Mouse (Mus musculus): ENCODE data around the gene Atg7. TPM values are rescaled to one million over a fixed set of nuclear protein-coding genes. Genes with fewer than 3 reads are reported as not detected.

Atg7 gene
- total RNA-seq, 4 experiments from 2014 or later, result 11.5 to 13.1 (median 12.2) TPM

DNA sequence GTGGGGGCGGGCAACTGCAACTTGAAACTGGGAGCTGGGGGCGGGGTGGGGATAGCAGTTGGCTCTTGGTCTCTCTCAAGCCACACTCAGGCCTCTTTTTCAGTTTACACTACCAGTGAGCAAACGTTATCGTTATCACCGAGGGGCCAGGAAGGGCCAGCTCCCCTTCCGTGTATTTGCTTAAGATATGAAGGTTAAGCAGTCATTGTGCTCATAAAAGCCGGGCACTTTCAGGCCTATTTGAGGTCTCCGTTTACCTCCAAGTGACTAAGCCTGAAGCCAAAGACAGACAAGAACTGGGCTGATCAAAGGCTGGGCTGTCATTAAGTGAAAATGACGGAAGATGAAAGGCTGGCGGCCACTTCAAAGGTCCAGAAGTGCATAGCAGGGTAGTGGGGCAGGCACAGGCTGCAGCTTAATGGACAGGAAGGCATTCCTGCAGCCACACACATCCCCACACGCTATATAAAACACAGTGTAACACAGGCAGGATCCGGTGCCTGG lies 258.5 kb downstream of the Atg7 start:
- no peak for DNase-seq (ENCODE audit: low spot score)

DNA sequence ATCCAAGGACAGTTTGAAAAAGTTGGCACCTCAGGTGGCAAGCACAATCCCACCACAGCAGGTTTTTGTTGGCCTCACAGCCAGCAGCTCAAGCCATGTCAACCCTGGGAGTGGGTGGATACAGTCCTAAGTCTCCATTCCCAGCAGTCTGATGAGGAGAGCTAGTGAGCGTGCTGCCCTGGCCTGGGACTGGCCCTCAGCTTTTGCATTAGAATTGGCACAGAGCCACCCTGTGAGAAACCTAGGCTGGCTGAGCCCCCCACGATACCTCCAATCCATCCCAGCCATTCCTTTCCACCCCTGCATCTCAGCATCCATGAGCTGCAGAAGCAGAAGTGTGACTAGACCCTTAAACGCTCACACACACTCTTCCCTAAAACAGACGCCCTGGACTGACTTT lies 259.0 kb downstream of the Atg7 start:
- DNase-seq (ENCODE audit: low spot score), result no peak

DNA sequence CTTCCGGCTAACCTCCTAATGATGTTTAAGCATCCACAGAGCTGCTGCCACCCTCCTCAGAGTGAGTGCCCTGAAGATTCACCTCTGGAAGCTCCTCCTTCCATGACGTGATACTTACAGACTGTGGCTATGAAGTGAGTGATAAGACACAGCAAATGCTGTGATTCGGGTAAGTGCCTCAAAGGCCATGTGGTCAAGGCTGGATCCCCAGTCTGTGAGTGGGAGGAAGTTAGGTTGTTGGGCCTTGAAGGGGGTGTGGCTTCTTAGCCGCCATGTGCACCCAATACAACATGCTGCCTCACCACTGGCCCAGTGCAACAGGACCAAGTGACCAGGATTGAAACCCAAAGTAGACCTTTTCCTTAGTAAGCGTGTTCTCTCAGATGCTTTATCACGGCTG lies 261.3 kb downstream of the Atg7 start:
- no peak for DNase-seq (ENCODE audit: low spot score)

DNA sequence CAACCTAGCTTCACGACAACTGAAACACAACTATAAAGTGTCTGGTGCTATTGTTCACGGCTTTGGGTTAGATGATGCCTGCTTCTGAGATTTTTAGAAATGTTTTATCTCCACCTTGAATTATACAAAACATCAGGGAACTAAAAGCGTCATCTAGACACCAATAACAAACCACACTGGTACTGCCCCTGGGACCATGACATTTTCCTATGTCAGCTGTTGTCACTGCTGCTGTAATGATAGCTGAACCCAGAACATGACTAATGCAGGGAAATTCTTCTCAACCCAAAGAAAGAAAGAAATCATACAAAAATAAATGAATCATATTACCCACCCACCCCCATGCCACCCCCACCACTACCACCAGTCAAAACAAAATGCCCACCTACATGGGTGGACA lies 261.9 kb downstream of the Atg7 start:
- DNase-seq (ENCODE audit: low spot score), result no peak

DNA sequence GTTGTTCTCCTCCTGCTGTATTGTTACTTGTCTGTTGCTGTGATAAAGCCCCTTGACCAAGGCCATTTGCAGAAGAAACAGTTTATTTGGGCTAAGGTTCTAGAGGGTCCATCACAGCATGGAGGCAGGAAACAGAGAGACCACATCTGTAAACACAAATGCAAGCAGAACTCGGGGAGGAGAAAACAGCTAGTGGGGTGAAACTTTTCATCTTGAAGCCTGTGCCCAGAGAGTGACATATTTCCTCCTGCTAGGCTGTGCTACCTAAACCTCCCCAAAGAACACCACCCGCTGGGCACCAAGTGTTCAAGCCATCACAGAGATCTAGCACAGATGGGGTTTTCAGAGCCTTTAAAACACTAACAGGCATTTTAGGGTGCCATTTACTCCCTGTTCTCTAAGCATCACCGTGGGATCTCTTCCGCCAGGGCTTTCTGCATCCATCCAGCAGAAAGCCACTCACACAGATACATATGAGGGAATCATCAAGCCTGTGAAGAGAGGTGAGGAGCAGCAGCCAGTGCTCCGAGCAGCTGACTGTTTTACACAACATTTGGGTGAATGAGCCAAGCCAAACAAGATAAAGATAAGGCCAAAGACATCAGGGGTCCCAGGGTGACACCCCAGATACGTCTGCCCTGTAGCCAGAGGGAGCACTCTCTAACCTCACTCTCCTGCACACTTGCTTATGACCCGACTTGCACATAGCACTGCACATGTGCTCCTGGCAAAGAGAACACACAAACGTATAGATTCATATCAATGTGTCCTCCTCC lies 262.5 kb downstream of the Atg7 start:
- DNase-seq (ENCODE audit: low spot score), result no peak

DNA sequence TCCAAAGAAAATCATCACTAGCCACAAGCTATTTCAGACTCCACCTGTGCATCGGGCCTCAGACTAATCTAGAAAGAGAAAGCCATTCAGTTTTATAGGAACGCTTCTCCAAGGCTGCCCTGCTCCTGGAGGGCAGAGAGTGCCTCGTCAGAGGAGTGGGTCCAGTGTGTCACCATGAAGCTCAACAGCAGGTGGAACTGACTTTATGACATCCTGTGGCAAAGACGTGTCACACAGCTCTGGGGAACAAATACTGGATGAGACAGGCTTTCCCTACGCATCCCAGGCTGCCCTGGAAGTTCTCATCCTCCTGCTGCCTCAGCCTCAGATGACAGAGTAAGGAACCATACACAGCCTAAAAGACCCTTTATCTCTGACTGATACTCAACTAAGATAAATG lies 263.3 kb downstream of the Atg7 start:
- no peak for DNase-seq (ENCODE audit: low spot score)

DNA sequence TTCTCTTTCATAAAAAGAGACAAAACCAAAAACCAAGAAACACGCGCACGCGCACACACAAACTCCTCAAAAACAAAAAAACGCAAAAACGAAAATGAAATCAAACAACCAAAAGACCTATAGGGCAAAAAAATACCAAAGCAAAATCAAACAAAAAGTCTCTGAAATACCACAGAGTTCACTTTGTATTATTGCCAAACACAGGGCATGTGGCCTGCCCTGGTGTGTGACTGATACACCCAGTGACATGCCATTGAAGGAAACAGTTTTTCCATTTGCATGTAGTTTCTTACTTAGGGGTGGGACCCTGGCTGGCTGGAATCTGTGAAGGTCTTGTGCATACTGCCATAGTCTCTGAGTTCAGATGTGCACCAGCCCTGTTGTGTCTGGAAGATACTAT lies 264.6 kb downstream of the Atg7 start:
- no peak for DNase-seq (ENCODE audit: low spot score)

DNA sequence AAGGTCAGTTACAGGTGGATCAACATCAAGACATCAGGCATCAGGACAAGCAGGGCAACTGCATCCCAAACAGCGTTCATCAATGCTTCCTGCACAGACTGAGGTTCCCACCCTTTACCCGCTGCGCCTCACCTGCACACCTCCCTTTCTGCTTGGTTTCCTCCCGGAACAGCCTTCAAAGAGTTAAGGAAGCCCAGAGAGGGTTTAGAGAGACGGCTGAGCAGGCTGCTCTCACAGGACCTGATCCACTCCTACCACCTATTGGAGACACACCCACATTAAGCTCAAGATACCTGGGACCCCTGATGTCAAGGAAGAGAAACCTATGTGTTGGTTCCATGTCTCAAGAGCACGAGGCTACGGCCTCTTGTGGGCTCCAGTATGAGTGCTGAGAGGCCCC lies 266.9 kb downstream of the Atg7 start:
- DNase-seq (ENCODE audit: low spot score), result no peak

Other genes with a start within 250 kb of the Atg7 start
- gene Hrh1, start 245.2 kb upstream of the Atg7 start, total RNA-seq (2022), result under 1 TPM; 0.31 to 0.69 (median 0.49) TPM

Measured in heart, adult 8-10 months (tissue).